Mouse (Mus musculus) adipocyte (in vitro differentiated cells): ENCODE measurements around the gene Kyat1.
"Not testable (repeated sequence)": the region's sequence is repeated elsewhere in the genome, so short reads cannot be mapped to it uniquely, and the experiment has no call there.

Source experiments
- DNase-seq: peaks from one replicate; pipeline ENCODE4 v3.0.0-alpha.2; 2016; ENCODE audit warnings: low spot score

The Kyat1 gene

GRCm38 (mm10) chr2:30171997-30172382 is 33.7 kb downstream of the Kyat1 start:
- DNase-seq = no peak

- peak; percentile 44 for DNase-seq
Observed at GRCm38 (mm10) chr2:30171371-30171996, 34.2 kb downstream of the Kyat1 start, which contains the start of gene Endog. Gene Endog, plus strand, starts transcription at chr2:30171493.

- peak; percentile 27 for DNase-seq
Observed at GRCm38 (mm10) chr2:30166677-30167076, 39.0 kb downstream of the Kyat1 start.

- DNase-seq = no peak
Observed at GRCm38 (mm10) chr2:30164340-30164932, 41.2 kb downstream of the Kyat1 start.

GRCm38 (mm10) chr2:30161809-30162208 is 43.8 kb downstream of the Kyat1 start:
- DNase-seq = peak; percentile 71

DNA sequence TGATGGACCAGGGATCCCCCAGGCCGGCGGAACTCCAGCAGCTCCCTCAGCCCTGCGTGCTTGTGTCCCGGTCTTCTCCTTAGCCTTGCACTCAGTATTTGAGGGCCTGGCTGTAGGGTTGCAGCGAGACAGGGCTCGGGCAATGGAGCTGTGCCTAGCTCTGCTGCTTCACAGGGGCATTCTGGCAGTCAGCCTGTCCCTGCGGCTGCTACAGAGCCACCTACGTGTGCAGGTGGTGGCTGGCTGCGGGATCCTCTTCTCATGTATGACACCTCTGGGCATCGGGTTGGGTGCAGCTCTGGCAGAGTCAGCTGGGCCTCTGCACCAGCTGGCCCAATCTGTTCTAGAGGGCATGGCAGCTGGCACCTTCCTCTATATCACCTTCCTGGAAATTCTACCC is 45.8 kb downstream of the Kyat1 start:
- not testable (repeated sequence) for DNase-seq

DNA sequence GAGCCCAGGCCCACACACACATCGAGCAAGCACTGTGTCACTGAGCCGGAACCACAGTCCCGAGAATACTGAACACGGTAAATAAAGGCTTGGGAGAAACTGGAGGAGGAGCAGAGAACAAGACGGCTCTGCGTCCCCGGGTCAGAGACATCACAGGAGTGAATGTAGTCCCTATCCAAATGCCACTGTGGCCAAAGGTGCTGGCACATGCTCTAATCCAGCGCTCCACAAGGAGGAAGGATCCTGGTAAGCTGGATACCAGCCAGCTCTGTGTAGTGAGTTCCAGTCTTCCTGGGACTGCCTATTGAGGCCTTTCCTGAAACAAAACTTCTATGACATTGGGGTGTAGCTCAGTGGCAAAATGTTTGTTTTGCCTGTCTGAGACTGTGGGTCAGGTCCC is 53.0 kb downstream of the Kyat1 start:
- peak; percentile 72 for DNase-seq

GRCm38 (mm10) chr2:30151840-30152239 is 53.8 kb downstream of the Kyat1 start:
- DNase-seq = peak; percentile 28

DNA sequence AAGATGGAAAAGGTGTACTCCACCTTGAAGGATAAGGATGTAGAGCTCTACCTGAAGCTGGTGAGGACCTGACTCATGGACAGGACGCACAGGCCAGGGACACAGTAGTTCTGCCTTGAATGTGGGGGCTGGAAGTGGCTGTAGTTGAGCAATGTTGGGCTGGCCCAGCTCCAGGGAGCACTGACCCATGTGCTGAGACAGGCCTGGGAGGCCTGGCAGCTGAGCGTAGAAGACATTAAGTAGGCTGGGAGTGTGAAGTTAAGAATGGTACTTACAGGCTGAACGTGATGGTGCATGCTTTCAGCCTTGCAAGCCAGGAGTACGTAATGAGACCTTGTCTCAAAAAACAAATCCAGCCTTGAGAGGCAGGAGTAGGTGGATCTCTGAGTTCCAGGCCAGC is 58.2 kb downstream of the Kyat1 start:
- DNase-seq = peak; percentile 80

DNA sequence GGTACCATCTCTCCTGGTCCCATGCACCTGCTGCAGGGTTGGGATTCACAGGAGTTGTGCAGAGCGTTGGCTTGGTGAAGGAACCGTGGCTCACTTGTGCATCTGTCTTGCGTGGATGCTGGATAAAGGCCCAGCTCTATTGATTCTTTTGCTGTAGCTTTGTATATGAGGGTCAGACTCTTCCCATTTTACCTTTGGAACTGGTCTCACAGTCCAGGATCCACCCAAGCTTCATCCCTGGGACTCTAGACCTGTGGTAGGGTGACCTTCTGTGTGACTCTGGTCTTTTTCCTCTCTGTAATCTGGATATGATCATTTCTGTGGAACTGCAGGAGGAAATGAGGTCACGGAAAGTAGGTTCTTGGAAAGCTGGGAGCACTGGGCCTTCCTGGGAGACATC is 61.2 kb downstream of the Kyat1 start:
- DNase-seq = no peak

GRCm38 (mm10) chr2:30140021-30140420 is 65.6 kb downstream of the Kyat1 start:
- peak; percentile 39 for DNase-seq

GRCm38 (mm10) chr2:30136458-30136857 is 69.2 kb downstream of the Kyat1 start:
- DNase-seq = no peak
